Mouse (Mus musculus) heart, embryonic 12.5 days (tissue): ENCODE data around the gene Nme1. TPM values are rescaled to one million over a fixed set of nuclear protein-coding genes. Genes with fewer than 3 reads are reported as not detected.

Experiments
- ATAC-seq: fragments of 200-750 bp; cut with Nextera tagmentation; 2 replicates; pipeline ENCODE4 v1.8.0; 2017; ENCODE audit warnings: moderate TSS enrichment, moderate library complexity; ENCODE audit not compliant: insufficient number of reproducible peaks, low FRiP score
- H3K27ac ChIP-seq: fragments of 300-500 bp; sonication (generic); 2 replicates; pipeline ENCODE4 v1.5.1; 2016; ENCODE audit warnings: mild to moderate bottlenecking, moderate library complexity; ENCODE audit not compliant: poor library complexity, severe bottlenecking
- H3K27me3 ChIP-seq: fragments of 300-500 bp; sonication (generic); replicated peaks from 2 replicates; pipeline ENCODE4 v1.6.1; 2016; ENCODE audit warnings: mild to moderate bottlenecking, moderate library complexity
- H3K36me3 ChIP-seq: fragments of 300-500 bp; sonication (generic); 2 replicates; pipeline ENCODE4 v1.6.1; 2016; ENCODE audit warnings: mild to moderate bottlenecking, moderate library complexity
- H3K4me1 ChIP-seq: fragments of 300-500 bp; sonication (generic); replicated peaks from 2 replicates; pipeline ENCODE4 v1.6.1; 2016; ENCODE audit warnings: mild to moderate bottlenecking
- H3K4me2 ChIP-seq: fragments of 300-500 bp; sonication (generic); 2 replicates; pipeline ENCODE4 v1.6.1; 2016; ENCODE audit warnings: mild to moderate bottlenecking, moderate library complexity
- H3K4me3 ChIP-seq: fragments of 300-500 bp; sonication (generic); 2 replicates; pipeline ENCODE4 v1.5.1; 2016; ENCODE audit warnings: mild to moderate bottlenecking
- H3K9ac ChIP-seq: fragments of 300-500 bp; sonication (generic); 2 replicates; pipeline ENCODE4 v1.6.1; 2016; ENCODE audit warnings: mild to moderate bottlenecking, moderate library complexity
- H3K9me3 ChIP-seq: fragments of 300-500 bp; sonication (generic); replicated peaks from 2 replicates; pipeline ENCODE4 v1.6.1; 2016; ENCODE audit warnings: mild to moderate bottlenecking, moderate library complexity
- WGBS: fragments of 180-500 bp; shearing (Covaris S2); methylation state at CpG from one replicate; pipeline ENCODE4 v1.1.7; 2016; 5-methylcytosine and 5-hydroxymethylcytosine counted together
- polyA plus RNA-seq: library from polyadenylated mRNA; unstranded; fragments of >200 nt; fragmentation: Nextera tagmentation; extraction: Ambion mirVana; gene quantifications from 2 replicates; pipeline ENCODE4 v1.2.1, GENCODE M21; 2016

Nme1 gene
- polyA plus RNA-seq, 1 experiment from 2014 or later, result 88.4 TPM

DNA sequence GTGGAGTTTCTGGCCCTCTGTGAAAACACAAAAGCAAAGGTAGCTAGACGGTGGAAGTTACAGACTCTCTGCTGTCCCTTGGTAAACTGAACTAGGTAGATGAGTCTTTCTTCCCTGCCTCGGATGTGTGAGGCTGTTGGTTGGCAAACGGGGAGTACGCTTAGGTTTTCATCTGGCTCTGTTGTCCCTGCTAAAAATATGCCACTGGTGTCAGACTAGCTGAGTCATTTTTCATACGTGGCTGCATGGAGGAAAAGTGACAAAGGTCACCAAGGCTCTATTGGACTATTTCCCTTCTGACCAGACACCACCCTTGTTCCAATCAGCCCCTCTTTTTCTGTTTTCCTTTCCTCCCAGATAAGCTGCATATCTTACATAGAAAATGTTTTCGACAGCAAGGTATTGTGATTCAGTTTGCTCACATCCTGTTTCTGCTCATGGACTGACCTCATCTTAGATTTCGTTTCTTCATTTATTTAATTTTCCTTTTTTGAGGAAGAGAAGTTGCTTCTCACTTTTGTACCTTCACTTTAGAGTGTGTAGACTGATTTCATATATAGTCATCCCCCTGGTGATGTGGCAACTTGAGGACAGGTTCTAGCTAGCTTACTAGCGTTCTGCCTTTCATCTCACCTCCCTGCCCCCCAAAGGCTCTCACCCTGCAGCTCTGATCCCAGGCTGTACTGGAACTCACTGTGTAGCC, 19.5 kb upstream of the Nme1 start:
- peak overlapping the region; percentile 46 for H3K4me2 ChIP-seq
- H3K4me1 ChIP-seq, result peaks cover 23% of the 10 kb centered on the region
- no peaks in the 10 kb centered on the region for H3K36me3 ChIP-seq
- no peak overlapping the region for H3K4me3 ChIP-seq
- 31% methylated on average over 8 of the region's 8 CpGs for WGBS
- peak overlapping the region; percentile 95 for H3K27ac ChIP-seq
- no peaks in the 10 kb centered on the region for H3K9me3 ChIP-seq
- H3K27me3 ChIP-seq, result no peaks in the 10 kb centered on the region
- no peak overlapping the region for H3K9ac ChIP-seq
- peak; percentile 43 for ATAC-seq

DNA sequence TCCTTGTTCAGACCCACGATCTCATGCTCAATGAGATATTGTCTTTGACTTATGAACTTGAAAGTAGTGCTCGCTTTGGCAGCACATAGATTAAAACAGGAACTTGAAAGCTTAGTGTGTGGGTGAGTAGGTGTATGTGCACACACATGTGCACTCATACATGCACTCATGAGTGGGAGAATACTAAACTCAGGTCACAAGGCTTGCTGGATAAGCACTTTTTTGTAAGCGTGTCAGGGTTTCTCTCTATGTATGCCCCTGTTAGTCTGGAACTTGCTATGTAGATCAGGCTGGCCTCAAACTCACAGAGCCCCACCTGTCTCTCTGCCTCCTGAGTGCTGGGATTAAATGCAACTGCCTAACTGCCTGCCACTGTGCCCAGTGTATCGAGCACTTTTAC, 18.7 kb upstream of the Nme1 start:
- Histone ChIP-seq H3K36me3 (no peaks in the 10 kb centered on the region), H3K27me3 (no peaks in the 10 kb centered on the region), H3K27ac (peak overlapping the region; percentile 95), H3K4me2 (peak overlapping the region; percentile 26; the same call in 1 of the 2 replicates), H3K9me3 (no peaks in the 10 kb centered on the region), H3K4me3 (no peak overlapping the region), H3K9ac (no peak overlapping the region), H3K4me1 (peaks cover 23% of the 10 kb centered on the region)
- no peak for ATAC-seq
- 77% methylated on average over 4 of the region's 4 CpGs for WGBS

DNA sequence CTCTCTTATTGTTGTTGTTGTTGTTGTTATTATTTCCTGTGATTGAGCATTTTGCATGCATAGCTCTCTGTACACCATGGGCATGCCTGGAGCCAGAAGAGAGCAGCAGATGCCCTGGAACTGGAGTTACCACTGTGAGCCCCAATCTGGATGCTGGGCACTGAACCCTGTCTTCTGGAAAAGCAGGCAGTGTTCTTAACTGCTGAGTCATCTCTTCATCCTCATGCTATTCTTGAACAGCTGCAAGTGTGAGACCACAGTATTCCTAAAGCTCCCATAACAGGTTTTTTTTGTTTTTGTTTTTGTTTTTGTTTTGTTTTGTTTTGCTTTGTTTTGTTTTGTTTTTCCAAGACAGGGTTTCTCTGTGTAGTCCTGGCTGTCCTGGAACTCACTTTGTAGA, 18.0 kb upstream of the Nme1 start:
- no peaks in the 10 kb centered on the region for H3K36me3 ChIP-seq
- H3K27me3 ChIP-seq, result no peaks in the 10 kb centered on the region
- no peak for ATAC-seq
- no peak overlapping the region for H3K9ac ChIP-seq
- no peak overlapping the region for H3K4me2 ChIP-seq
- H3K9me3 ChIP-seq, result no peaks in the 10 kb centered on the region
- peaks cover 23% of the 10 kb centered on the region for H3K4me1 ChIP-seq
- no peak overlapping the region for H3K27ac ChIP-seq
- no peak overlapping the region for H3K4me3 ChIP-seq

DNA sequence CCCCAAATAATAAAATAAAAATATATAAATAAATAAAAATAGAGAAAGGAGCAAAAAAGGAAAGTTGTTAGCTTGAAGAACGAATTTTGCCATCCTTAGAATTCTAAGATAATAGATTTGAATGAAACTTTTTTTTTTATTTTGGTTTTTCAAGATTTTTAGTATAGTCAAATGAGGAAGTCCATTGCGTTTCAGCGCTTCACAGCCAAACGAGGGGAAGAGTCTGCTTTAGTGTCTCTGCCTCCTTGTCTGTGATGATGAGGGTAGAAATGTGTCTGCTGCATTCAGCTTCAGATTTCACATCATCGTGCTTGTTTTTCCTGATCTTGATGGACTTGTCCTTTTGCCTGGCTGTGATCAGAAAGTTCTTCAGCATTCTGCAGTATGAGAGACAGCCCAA, 16.9 kb upstream of the Nme1 start:
- ATAC-seq, result no peak
- H3K27me3 ChIP-seq, result no peaks in the 10 kb centered on the region
- H3K4me2 ChIP-seq, result no peak overlapping the region
- 78% methylated on average over 5 of the region's 5 CpGs for WGBS
- H3K4me3 ChIP-seq, result no peak overlapping the region
- no peaks in the 10 kb centered on the region for H3K36me3 ChIP-seq
- no peak overlapping the region for H3K27ac ChIP-seq
- no peaks in the 10 kb centered on the region for H3K9me3 ChIP-seq
- H3K4me1 ChIP-seq, result peaks cover 23% of the 10 kb centered on the region
- H3K9ac ChIP-seq, result no peak overlapping the region

DNA sequence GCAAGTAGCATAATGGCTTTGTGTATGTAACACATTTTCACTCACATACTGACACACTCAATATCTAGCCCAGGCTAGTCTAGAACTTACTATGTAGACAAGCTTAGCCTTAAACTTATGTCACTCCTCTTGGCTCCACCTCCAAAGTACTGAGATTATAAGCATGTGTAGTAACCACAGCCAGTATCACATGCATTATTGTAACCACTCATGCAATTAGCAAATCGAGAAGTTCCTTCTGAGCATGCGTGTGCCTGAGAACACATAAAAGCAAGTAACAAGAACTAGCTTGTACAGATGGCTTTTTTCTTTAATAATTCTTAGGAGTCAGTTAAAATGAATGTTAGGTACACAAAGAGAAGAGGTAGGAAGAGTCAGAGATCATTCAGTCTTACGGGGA, 16.3 kb upstream of the Nme1 start:
- Histone ChIP-seq H3K27ac (no peak overlapping the region), H3K27me3 (no peaks in the 10 kb centered on the region), H3K9ac (no peak overlapping the region), H3K9me3 (no peaks in the 10 kb centered on the region), H3K4me3 (no peak overlapping the region), H3K36me3 (no peaks in the 10 kb centered on the region), H3K4me2 (no peak overlapping the region), H3K4me1 (peaks cover 22% of the 10 kb centered on the region)
- ATAC-seq, result no peak
- 82% methylated on average over 3 of the region's 3 CpGs for WGBS

DNA sequence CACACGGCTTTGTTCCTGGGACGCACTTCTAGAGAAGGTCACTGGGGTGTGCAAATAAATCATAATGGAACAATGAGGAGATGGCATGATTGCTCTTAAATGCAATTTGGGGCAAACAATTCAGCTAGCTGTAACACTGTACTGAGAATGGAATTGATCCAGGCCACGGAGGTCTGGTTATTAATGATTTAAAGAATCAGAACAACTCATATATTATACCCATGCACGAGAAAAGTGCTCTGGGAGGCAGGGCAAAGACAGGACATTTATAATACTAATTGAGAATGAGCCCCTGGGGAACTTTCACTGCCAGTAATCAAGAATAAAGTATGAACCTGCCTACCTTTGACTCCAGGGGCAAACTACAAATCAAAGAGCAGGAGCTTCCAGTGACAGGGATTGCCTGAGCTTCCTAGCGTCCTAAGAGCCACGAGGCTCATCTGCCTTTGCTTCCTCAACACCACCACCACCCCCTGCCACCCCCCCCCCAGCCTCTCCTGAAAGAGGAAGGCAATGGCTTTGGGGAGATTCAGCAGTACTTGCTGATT, 11.3 kb upstream of the Nme1 start:
- Histone ChIP-seq H3K4me3 (no peak overlapping the region), H3K4me2 (no peak overlapping the region), H3K9me3 (no peaks in the 10 kb centered on the region), H3K9ac (no peak overlapping the region), H3K4me1 (no peaks in the 10 kb centered on the region), H3K36me3 (no peaks in the 10 kb centered on the region), H3K27me3 (no peaks in the 10 kb centered on the region), H3K27ac (no peak overlapping the region)
- no peak for ATAC-seq
- 62% methylated on average over 6 of the region's 6 CpGs for WGBS

DNA sequence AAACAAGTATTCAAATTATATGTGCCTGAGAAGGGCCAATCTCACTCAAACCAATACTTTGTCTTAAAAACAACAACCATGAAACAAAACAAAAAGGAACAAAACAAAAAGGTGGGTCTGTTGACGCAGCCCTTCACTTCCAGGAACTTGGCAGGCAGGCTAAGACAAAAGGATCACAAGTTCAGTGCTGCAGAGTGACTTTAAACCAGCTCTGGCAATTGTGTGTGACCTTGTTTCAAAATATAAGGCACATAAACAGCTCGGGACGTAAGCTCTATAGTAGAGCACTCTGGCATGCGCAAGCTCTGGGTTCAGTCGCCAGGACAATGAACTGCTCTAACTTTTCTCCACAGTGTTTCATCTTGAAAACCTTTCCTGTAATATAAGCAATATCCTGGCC, 4.6 kb upstream of the Nme1 start:
- ATAC-seq, result no peak
- WGBS, result 83% methylated on average over 5 of the region's 5 CpGs
- H3K4me2 ChIP-seq, result no peak overlapping the region
- no peak overlapping the region for H3K27ac ChIP-seq
- no peaks in the 10 kb centered on the region for H3K27me3 ChIP-seq
- no peak overlapping the region for H3K9ac ChIP-seq
- no peaks in the 10 kb centered on the region for H3K9me3 ChIP-seq
- no peak overlapping the region for H3K4me3 ChIP-seq
- H3K4me1 ChIP-seq, result 0 out of 2 replicates have a peak, but pooled peaks cover 7% of the 10 kb centered on the region
- H3K36me3 ChIP-seq, result no peaks in the 10 kb centered on the region

DNA sequence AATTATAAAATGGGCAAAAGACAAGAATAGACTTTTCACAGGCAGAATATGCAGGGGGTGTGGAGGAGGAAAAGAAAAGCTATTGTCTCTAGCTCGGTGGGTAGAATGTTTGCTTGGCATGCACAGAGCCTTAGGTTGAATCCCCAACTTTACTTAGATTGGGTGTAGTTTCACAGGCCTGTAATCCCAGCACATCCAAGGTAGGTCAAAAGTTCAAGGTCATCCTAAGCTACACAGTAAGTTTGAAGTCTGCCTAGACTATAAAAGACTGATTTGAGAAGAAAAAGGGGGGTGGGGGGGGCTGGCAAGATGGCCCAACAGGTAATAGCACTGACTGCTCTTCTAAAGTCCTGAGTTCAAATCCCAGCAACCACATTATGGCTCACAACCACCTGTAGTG, 1.5 kb upstream of the Nme1 start:
- H3K4me2 ChIP-seq, result no peak overlapping the region
- 63% methylated on average over 1 of the region's 1 CpGs for WGBS
- peaks cover 14% of the 10 kb centered on the region for H3K4me1 ChIP-seq
- H3K9ac ChIP-seq, result no peak overlapping the region
- no peak for ATAC-seq
- no peaks in the 10 kb centered on the region for H3K9me3 ChIP-seq
- H3K4me3 ChIP-seq, result no peak overlapping the region
- peaks cover 14% of the 10 kb centered on the region for H3K36me3 ChIP-seq
- H3K27ac ChIP-seq, result no peak overlapping the region
- no peaks in the 10 kb centered on the region for H3K27me3 ChIP-seq

DNA sequence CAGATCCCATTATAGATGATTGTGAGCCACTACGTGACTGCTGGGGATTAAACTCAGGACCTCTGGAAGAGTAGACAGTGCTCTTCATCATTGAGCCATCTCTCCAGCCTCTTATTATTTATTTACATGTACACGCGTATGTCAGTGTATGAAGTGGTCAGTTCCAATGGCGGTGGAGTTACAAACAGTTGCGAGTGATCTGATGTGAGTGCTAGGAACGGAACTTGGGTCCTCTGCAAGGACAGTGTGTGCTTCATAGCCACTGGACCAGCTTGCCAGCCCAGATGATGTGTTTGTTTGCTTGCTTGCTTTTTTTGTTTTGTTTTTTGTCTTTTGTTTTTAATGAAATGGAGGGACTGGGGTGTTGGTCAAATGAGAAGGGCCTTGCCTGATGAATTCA, 850 bp upstream of the Nme1 start:
- Histone ChIP-seq H3K9ac (no peak overlapping the region; the same call in 1 of the 2 replicates), H3K36me3 (peaks cover 20% of the 10 kb centered on the region), H3K4me3 (no peak overlapping the region; the same call in 1 of the 2 replicates), H3K27ac (no peak overlapping the region), H3K27me3 (no peaks in the 10 kb centered on the region), H3K4me1 (peaks cover 14% of the 10 kb centered on the region), H3K4me2 (peak overlapping the region; percentile 43), H3K9me3 (no peaks in the 10 kb centered on the region)
- no peak for ATAC-seq
- 94% methylated on average over 6 of the region's 6 CpGs for WGBS

DNA sequence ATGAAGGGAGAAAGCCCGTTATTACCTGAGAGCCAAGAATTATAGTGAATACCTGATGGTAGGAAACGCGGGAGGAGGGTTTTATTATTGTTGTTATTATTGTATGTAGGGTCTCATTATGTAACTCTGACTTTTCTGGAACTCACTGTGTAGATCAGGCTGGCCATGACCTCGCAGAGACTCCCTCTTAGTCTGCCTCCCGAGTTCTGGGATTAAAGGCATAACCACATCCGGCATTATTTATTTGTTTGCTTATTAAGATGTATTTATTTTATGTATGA, 467 bp upstream of the Nme1 start:
- Histone ChIP-seq H3K9me3 (no peaks in the 10 kb centered on the region), H3K4me3 (peak overlapping the region; percentile 73), H3K9ac (no peak overlapping the region; the same call in 1 of the 2 replicates), H3K4me1 (peaks cover 14% of the 10 kb centered on the region), H3K4me2 (peak overlapping the region; percentile 43), H3K27ac (0 out of 2 replicates have a peak overlapping the region, but pooled peaks have one; percentile 33), H3K36me3 (peaks cover 24% of the 10 kb centered on the region), H3K27me3 (no peaks in the 10 kb centered on the region)
- ATAC-seq, result no peak
- WGBS, result 44% methylated on average over 6 of the region's 6 CpGs

DNA sequence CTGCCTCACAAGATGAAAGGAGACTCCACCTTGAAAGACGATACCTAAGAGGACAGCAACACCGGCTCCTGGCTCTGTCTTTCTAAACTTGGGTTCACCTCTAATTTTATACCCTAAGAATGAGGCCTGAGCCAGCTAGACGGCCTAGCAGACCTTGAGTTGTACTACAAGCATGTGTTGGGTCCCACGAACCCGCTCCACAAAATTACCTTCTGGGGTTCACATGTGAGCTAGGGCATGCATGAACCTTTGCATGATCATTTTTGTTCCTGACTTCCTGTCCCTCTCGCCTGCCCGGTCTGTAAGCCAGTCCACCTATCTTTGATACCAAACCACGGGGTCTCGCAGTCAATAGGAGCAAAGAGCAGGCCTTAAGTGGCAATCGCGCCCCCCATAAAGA, 940 bp downstream of the Nme1 start:
- 4% methylated on average over 11 of the region's 11 CpGs for WGBS
- peak overlapping the region; percentile 61; the same call in 1 of the 2 replicates for H3K27ac ChIP-seq
- peak overlapping the region; percentile 82 for H3K9ac ChIP-seq
- peak overlapping the region; percentile 73 for H3K4me3 ChIP-seq
- H3K4me1 ChIP-seq, result peaks cover 14% of the 10 kb centered on the region
- peak overlapping the region; percentile 82 for H3K4me2 ChIP-seq
- H3K27me3 ChIP-seq, result no peaks in the 10 kb centered on the region
- peaks cover 38% of the 10 kb centered on the region for H3K36me3 ChIP-seq
- no peak for ATAC-seq
- H3K9me3 ChIP-seq, result no peaks in the 10 kb centered on the region

DNA sequence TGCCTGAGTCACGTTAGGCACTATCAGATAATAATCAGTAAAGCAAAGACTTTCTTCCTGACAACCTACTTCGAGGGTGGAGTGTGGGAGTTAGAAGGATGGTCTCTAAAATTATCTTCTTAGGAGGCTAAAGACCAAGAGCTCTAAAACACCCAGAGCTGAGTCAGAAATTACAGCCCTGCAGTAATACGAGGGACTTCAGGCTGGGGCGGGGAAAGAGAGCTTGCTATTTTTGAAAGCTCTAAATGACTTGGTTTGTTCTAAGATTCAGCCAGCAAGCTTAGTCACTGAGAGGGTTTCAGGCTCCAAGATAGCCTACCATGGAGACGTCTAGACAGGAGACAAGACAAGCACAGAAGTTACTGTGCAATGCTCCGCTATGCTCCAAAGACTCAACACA, 2.9 kb downstream of the Nme1 start:
- Histone ChIP-seq H3K4me2 (no peak overlapping the region), H3K36me3 (peaks cover 58% of the 10 kb centered on the region), H3K4me3 (no peak overlapping the region), H3K9ac (no peak overlapping the region), H3K9me3 (no peaks in the 10 kb centered on the region), H3K27ac (no peak overlapping the region), H3K4me1 (peaks cover 14% of the 10 kb centered on the region), H3K27me3 (no peaks in the 10 kb centered on the region)
- 84% methylated on average over 6 of the region's 6 CpGs for WGBS
- no peak for ATAC-seq
